Mouse (Mus musculus) ES-E14 (cell line): ENCODE measurements around the gene Gzmg.

ENCODE experiments used
- MAFK ChIP-seq: IDR thresholded peaks from 2 replicates; pipeline ENCODE4 v1.6.1; 2014; ENCODE audit warnings: mild to moderate bottlenecking, low read depth, low read length, inconsistent platforms; ENCODE audit not compliant: insufficient read depth
- ZNF384 ChIP-seq: IDR thresholded peaks from 2 replicates; pipeline ENCODE4 v1.6.1; 2012; ENCODE audit warnings: low read depth, low read length, inconsistent platforms

DNA sequence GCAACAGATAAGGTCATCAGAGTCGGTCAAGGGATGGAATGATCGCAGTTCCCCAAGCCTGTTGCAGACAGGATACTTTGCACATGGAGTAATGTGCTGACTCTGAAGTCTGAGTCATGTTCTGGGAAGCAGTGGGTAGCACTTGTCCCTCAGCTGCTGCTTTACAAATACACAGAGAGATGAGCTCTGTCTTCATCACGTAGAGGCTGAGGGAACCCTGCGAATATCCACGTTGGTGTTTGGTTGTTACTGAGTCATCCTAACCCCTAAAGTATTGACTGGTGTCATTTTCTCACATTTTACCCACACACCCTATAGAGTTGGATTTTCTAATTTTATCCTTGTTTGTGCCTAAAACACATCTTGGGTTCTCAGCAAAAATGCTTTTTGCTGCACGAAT is 8.6 kb upstream of the Gzmg start:
- no peak for TF ChIP-seq MAFK
- no peak for TF ChIP-seq ZNF384
